Mouse (Mus musculus): ENCODE results near the gene Hectd3. TPM values are rescaled to one million over a fixed set of nuclear protein-coding genes. Genes with fewer than 3 reads are reported as not detected.

The Hectd3 gene
- polyA plus RNA-seq, 1 experiment from 2014 or later: 7.8 TPM

Other genes with a start within 250 kb of the Hectd3 start
- gene Toe1, start 187.7 kb upstream of the Hectd3 start, polyA plus RNA-seq (2015; fragmentation: Nextera tagmentation; extraction: Ambion mirVana): 20.0 and 20.2 TPM in 2 replicates
- 3.9 and 4.0 TPM in 2 replicates for gene Mutyh, start 187.6 kb upstream of the Hectd3 start, polyA plus RNA-seq (2015; fragmentation: Nextera tagmentation; extraction: Ambion mirVana)
- 0.53 and 0.58 TPM in 2 replicates for gene Hpdl, start 173.6 kb upstream of the Hectd3 start, polyA plus RNA-seq (2015; fragmentation: Nextera tagmentation; extraction: Ambion mirVana)
- 0.05 and 0.06 TPM in 2 replicates for gene Zswim5, start 117.9 kb upstream of the Hectd3 start, polyA plus RNA-seq (2015; fragmentation: Nextera tagmentation; extraction: Ambion mirVana)
- gene Urod, start 904 bp upstream of the Hectd3 start, polyA plus RNA-seq (2015; fragmentation: Nextera tagmentation; extraction: Ambion mirVana): 558 and 568 TPM in 2 replicates
- gene Eif2b3, start 24.1 kb downstream of the Hectd3 start, polyA plus RNA-seq (2015; fragmentation: Nextera tagmentation; extraction: Ambion mirVana): 46.4 and 49.8 TPM in 2 replicates
- gene Ptch2, start 100.8 kb downstream of the Hectd3 start, polyA plus RNA-seq (2015; fragmentation: Nextera tagmentation; extraction: Ambion mirVana): 0.36 and 0.51 TPM in 2 replicates
- gene Btbd19, start 130.4 kb downstream of the Hectd3 start, polyA plus RNA-seq (2015; fragmentation: Nextera tagmentation; extraction: Ambion mirVana): 5.5 and 5.6 TPM in 2 replicates
- gene Tctex1d4, start 131.5 kb downstream of the Hectd3 start, polyA plus RNA-seq (2015; fragmentation: Nextera tagmentation; extraction: Ambion mirVana): not detected in 2 replicates
- gene Plk3, start 138.6 kb downstream of the Hectd3 start, polyA plus RNA-seq (2015; fragmentation: Nextera tagmentation; extraction: Ambion mirVana): 1.2 and 1.3 TPM in 2 replicates
- 877 and 919 TPM in 2 replicates for gene Rps8, start 160.9 kb downstream of the Hectd3 start, polyA plus RNA-seq (2015; fragmentation: Nextera tagmentation; extraction: Ambion mirVana)
- 35.8 and 43.1 TPM in 2 replicates for gene Kif2c, start 187.3 kb downstream of the Hectd3 start, polyA plus RNA-seq (2015; fragmentation: Nextera tagmentation; extraction: Ambion mirVana)